Mouse (Mus musculus): ENCODE data around the gene Gramd1b. TPM values are rescaled to one million over a fixed set of nuclear protein-coding genes. Genes with fewer than 3 reads are reported as not detected.
A peak's percentile ranks its signal among the peaks of the same experiment; 100 is the strongest.

The Gramd1b gene
- total and polyA plus RNA-seq, 2 experiments from 2014 or later: 18.0 to 48.6 TPM

DNA sequence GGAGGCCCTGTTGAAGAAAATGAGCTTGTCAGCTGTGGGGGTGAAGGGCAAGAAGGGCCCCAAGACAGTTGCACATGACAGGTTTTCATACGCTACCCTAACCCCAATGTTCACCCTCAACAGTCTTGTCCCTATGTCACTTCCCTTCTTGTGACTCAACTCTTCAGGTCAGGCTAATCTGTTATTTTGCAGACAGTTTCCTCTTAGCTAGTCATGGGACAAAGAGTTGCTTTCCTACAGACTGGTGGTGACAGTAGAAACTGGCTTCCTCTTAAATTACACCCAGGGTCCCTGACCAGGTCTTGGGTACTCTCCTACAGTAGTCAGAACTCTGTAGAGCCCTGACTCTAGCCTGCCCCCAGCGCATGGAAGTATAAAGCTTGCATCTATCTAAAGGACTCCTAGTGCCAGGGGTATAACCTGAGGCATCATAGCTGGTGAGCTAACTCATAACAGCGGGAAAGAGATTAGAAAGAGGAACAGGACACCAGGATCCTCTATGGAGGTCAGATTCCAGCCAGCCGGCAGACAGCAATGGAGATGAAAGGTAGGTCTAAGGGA lies 206.9 kb downstream of the Gramd1b start:
- H3K9me3 ChIP-seq (ENCODE audit: low read length): no peaks in the 10 kb centered on the region
- H3K27ac ChIP-seq (ENCODE audit: low read depth, low read length): no peak overlapping the region
- no peak overlapping the region for H3K9ac ChIP-seq
- no peaks in the 10 kb centered on the region for H3K4me1 ChIP-seq (ENCODE audit: insufficient read depth)
- H3K4me2 ChIP-seq (ENCODE audit: low read depth): no peak overlapping the region
- WGBS: 95% methylated on average over 4 of the region's 4 CpGs
- H3K27me3 ChIP-seq (ENCODE audit: insufficient read depth, low read length): no peaks in the 10 kb centered on the region
- no peak overlapping the region for H3K4me3 ChIP-seq (ENCODE audit: low read depth, low read length)
- no peak for TF ChIP-seq CTCF (IDR thresholded peaks at IDR 0.05; ENCODE audit: low read depth)
- DNase-seq (no peak), ATAC-seq (no peak)
- H3K36me3 ChIP-seq (ENCODE audit: insufficient read depth): peaks cover 58% of the 10 kb centered on the region

DNA sequence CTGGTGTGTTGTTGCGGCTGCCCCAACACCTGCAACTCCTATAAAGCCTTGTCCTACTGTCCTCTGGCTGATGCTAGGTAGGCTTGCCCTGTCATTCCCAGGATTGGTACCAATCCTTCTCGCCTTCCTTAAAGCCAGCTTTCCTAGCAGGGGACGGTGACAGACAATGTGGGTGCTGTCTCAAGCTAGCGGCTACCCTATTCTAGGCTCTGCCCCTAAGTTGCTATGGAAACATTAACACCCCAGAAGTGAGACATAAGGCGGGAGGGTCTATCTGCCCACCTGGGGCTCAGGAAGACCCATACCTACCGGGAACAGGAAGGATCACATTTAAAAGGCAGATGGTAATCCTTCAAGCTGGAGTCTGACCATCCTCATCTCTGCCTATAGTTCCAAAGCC lies 207.4 kb downstream of the Gramd1b start:
- WGBS: 77% methylated on average over 6 of the region's 6 CpGs
- no peaks in the 10 kb centered on the region for H3K9me3 ChIP-seq (ENCODE audit: low read length)
- H3K9ac ChIP-seq: no peak overlapping the region
- H3K4me3 ChIP-seq (ENCODE audit: low read depth, low read length): no peak overlapping the region
- H3K4me2 ChIP-seq (ENCODE audit: low read depth): no peak overlapping the region
- TF ChIP-seq CTCF (IDR thresholded peaks at IDR 0.05; ENCODE audit: low read depth): no peak
- H3K36me3 ChIP-seq (ENCODE audit: insufficient read depth): peaks cover 55% of the 10 kb centered on the region
- H3K27ac ChIP-seq (ENCODE audit: low read depth, low read length): no peak overlapping the region
- no peak for ATAC-seq
- DNase-seq: no peak
- H3K4me1 ChIP-seq (ENCODE audit: insufficient read depth): no peaks in the 10 kb centered on the region
- no peaks in the 10 kb centered on the region for H3K27me3 ChIP-seq (ENCODE audit: insufficient read depth, low read length)

DNA sequence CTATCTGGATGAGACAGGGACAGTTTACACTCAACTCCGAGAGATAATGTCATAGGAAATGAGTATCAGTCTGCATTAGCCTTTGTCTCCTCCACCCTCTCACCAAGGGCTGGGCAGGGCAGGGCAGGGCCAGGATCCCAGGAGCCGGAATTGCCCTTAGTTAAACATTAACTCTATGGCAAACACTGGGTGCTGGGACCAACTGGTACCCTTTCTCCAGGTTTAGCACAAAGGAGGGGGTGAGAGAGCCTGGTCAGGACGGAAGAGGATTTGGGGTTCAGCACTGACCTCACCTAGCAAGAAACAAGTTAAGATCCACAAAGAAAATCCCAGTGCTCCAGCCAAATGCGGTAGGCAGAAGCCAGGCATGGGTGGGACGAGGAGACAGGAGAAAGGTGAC lies 208.0 kb downstream of the Gramd1b start:
- ATAC-seq: no peak
- Histone ChIP-seq H3K4me1 (ENCODE audit: insufficient read depth) (no peaks in the 10 kb centered on the region), H3K36me3 (ENCODE audit: insufficient read depth) (peaks cover 49% of the 10 kb centered on the region), H3K9ac (no peak overlapping the region), H3K9me3 (ENCODE audit: low read length) (no peaks in the 10 kb centered on the region), H3K4me3 (ENCODE audit: low read depth, low read length) (no peak overlapping the region), H3K27me3 (ENCODE audit: insufficient read depth, low read length) (no peaks in the 10 kb centered on the region), H3K4me2 (ENCODE audit: low read depth) (no peak overlapping the region), H3K27ac (ENCODE audit: low read depth, low read length) (no peak overlapping the region)
- TF ChIP-seq CTCF (IDR thresholded peaks at IDR 0.05; ENCODE audit: low read depth): no peak
- 93% methylated on average over 5 of the region's 5 CpGs for WGBS
- no peak for DNase-seq

DNA sequence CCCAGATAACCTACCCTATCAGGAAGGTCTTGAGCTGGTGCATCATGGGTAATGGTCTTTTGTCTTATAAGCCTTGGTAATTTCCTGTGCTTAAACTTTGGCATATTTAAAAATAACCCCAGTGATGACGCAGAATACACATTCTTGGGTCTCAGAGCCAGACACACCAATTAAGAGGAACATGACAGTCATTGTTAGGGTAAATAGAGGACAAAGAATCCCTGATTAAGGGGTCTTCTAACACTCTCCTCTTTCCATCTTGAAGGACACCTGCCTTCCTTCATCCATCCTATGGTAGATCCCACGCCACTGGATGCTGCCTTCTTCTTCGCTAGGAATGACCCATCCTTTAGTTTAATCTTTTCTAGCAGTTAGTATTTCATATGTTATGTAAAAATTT lies 208.8 kb downstream of the Gramd1b start:
- ATAC-seq (no peak), DNase-seq (no peak)
- H3K4me2 ChIP-seq (ENCODE audit: low read depth): no peak overlapping the region
- no peak overlapping the region for H3K27ac ChIP-seq (ENCODE audit: low read depth, low read length)
- H3K27me3 ChIP-seq (ENCODE audit: insufficient read depth, low read length): no peaks in the 10 kb centered on the region
- no peak overlapping the region for H3K9ac ChIP-seq
- H3K4me1 ChIP-seq (ENCODE audit: insufficient read depth): no peaks in the 10 kb centered on the region
- no peak overlapping the region for H3K4me3 ChIP-seq (ENCODE audit: low read depth, low read length)
- no peaks in the 10 kb centered on the region for H3K9me3 ChIP-seq (ENCODE audit: low read length)
- no peak for TF ChIP-seq CTCF (IDR thresholded peaks at IDR 0.05; ENCODE audit: low read depth)
- peaks cover 47% of the 10 kb centered on the region for H3K36me3 ChIP-seq (ENCODE audit: insufficient read depth)
- 92% methylated on average over 3 of the region's 3 CpGs for WGBS

- Histone ChIP-seq H3K4me3 (ENCODE audit: low read depth, low read length) (no peak overlapping the region), H3K36me3 (ENCODE audit: insufficient read depth) (peaks cover 51% of the 10 kb centered on the region), H3K9me3 (ENCODE audit: low read length) (no peaks in the 10 kb centered on the region), H3K27me3 (ENCODE audit: insufficient read depth, low read length) (no peaks in the 10 kb centered on the region), H3K27ac (ENCODE audit: low read depth, low read length) (no peak overlapping the region), H3K9ac (no peak overlapping the region), H3K4me2 (ENCODE audit: low read depth) (no peak overlapping the region), H3K4me1 (ENCODE audit: insufficient read depth) (no peaks in the 10 kb centered on the region)
- 88% methylated on average over 3 of the region's 3 CpGs for WGBS
- no peak for TF ChIP-seq CTCF (IDR thresholded peaks at IDR 0.05; ENCODE audit: low read depth)
- no peak for DNase-seq
- ATAC-seq: no peak
Observed at GRCm38 (mm10) chr9:40321668-40322003, 209.5 kb downstream of the Gramd1b start.

- no peak overlapping the region for H3K27ac ChIP-seq (ENCODE audit: low read depth, low read length)
- H3K9ac ChIP-seq: no peak overlapping the region
- H3K4me3 ChIP-seq (ENCODE audit: low read depth, low read length): no peak overlapping the region
- no peak overlapping the region for H3K4me2 ChIP-seq (ENCODE audit: low read depth)
- H3K36me3 ChIP-seq (ENCODE audit: insufficient read depth): peaks cover 46% of the 10 kb centered on the region
- no peaks in the 10 kb centered on the region for H3K9me3 ChIP-seq (ENCODE audit: low read length)
- ATAC-seq (peak; percentile 69), DNase-seq (no peak)
- no peaks in the 10 kb centered on the region for H3K27me3 ChIP-seq (ENCODE audit: insufficient read depth, low read length)
- WGBS: 62% methylated on average over 12 of the region's 12 CpGs
- no peaks in the 10 kb centered on the region for H3K4me1 ChIP-seq (ENCODE audit: insufficient read depth)
- TF ChIP-seq CTCF (IDR thresholded peaks at IDR 0.05; ENCODE audit: low read depth): no peak
Observed at GRCm38 (mm10) chr9:40320879-40321667, 210.1 kb downstream of the Gramd1b start.

DNA sequence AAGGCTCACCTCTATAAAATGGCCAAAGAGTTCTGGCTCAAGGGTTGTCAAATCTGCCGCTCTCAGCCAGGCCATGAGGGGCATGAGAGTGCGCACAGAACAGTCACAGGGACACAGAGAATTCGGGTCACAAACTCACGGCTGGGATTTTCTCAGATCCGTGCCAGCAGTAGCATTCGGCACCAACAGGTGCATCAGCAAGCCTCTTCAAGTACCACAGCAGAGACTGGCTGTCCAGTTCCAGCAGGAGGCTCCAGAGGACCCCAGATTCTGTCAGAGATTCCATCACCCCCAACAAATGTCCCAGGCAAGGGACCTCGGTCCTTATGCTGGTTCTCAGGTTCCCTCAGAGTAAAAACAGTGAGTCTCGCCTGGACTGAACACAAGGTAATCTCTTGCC lies 210.8 kb downstream of the Gramd1b start:
- H3K27me3 ChIP-seq (ENCODE audit: insufficient read depth, low read length): no peaks in the 10 kb centered on the region
- H3K27ac ChIP-seq (ENCODE audit: low read depth, low read length): no peak overlapping the region
- TF ChIP-seq CTCF (IDR thresholded peaks at IDR 0.05; ENCODE audit: low read depth): no peak
- peaks cover 43% of the 10 kb centered on the region for H3K36me3 ChIP-seq (ENCODE audit: insufficient read depth)
- ATAC-seq (no peak), DNase-seq (no peak)
- H3K4me2 ChIP-seq (ENCODE audit: low read depth): no peak overlapping the region
- no peaks in the 10 kb centered on the region for H3K4me1 ChIP-seq (ENCODE audit: insufficient read depth)
- 90% methylated on average over 8 of the region's 8 CpGs for WGBS
- H3K9me3 ChIP-seq (ENCODE audit: low read length): no peaks in the 10 kb centered on the region
- H3K9ac ChIP-seq: no peak overlapping the region
- no peak overlapping the region for H3K4me3 ChIP-seq (ENCODE audit: low read depth, low read length)

Measured in forebrain, postnatal 0 days (tissue).